15 mouse cellular contexts compared by ENCODE assay signal in the genomic region with DNA sequence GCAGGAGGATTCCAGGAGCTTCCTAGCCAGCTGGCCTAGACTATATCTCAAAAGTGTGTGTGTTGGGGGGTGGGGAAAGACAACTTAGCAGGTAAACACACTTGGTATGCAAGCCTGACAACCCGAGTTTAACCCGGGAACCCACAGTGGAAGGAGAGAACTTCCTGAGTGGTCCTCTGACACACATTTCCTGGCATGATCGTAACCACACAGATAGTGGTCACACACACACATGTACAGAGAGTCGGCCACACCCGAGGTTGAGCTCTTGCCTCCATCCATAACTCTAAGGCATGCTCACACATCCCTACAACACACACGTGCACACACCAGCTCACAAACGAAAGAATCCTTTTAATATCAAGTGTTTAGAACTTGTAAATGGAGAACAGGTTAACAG.
"Had no signal": no experiment of that assay in that cellular context is flagged by ENCODE, and none has a peak within 500 bp of the region (broad histone marks: within the 10 kb centered on the region; RNA-seq: fewer than 3 reads in every experiment).

No protein-coding gene starts in this region.

- H3K4me1 ChIP-seq: neural tube, embryonic 12.5 days had no signal

- H3K9me3 ChIP-seq: intestine, embryonic 15.5 days; limb, embryonic 13.5 days; liver, embryonic 15.5 days; neural tube, embryonic 12.5 days had no signal

- H3K27me3 ChIP-seq: intestine, embryonic 15.5 days; limb, embryonic 13.5 days; liver, embryonic 15.5 days; neural tube, embryonic 12.5 days had no signal

- H3K36me3 ChIP-seq: intestine, embryonic 15.5 days; liver, embryonic 15.5 days; neural tube, embryonic 12.5 days had no signal

- DNase-seq: kidney, adult 18-20 months; kidney, postnatal 10 days; kidney, postnatal 4 days; left cerebral cortex, postnatal 4 days; lung, adult 2 months; lung, postnatal 36 days; midbrain, embryonic 14.5 days; right cerebral cortex, postnatal 4 days; spleen, adult 18-20 months had no signal

- H3K4me3 ChIP-seq: intestine, embryonic 15.5 days; layer of hippocampus, adult 2 months; limb, embryonic 13.5 days; liver, embryonic 15.5 days; neural tube, embryonic 12.5 days had no signal

- H3K27ac ChIP-seq: intestine, embryonic 15.5 days; layer of hippocampus, adult 2 months; limb, embryonic 13.5 days; liver, embryonic 15.5 days; neural tube, embryonic 12.5 days had no signal

- H3K4me2 ChIP-seq: intestine, embryonic 15.5 days; limb, embryonic 13.5 days; liver, embryonic 15.5 days; neural tube, embryonic 12.5 days had no signal

- ATAC-seq: intestine, embryonic 15.5 days; lung, postnatal 0 days had no signal

- H3K9ac ChIP-seq: intestine, embryonic 15.5 days; limb, embryonic 13.5 days; liver, embryonic 15.5 days; neural tube, embryonic 12.5 days had no signal
